Mouse (Mus musculus): ENCODE data around the gene Dydc2. TPM values are rescaled to one million over a fixed set of nuclear protein-coding genes. Genes with fewer than 3 reads are reported as not detected.

Gene Dydc2
- total RNA-seq, 2 experiments from 2014 or later = not detected

GRCm38 (mm10) chr14:41052481-41052880 lies 16.5 kb downstream of the Dydc2 start:
- intact Hi-C loops (cut with DNase I) = no loop called here
- no peak for DNase-seq (ENCODE audit: low spot score in 2 of 2)

- intact Hi-C loops (cut with DNase I) = no loop called here
These were observed 18.5 kb downstream of the Dydc2 start for GRCm38 (mm10) chr14:41050471-41050870.

GRCm38 (mm10) chr14:41047402-41047801 lies 21.6 kb downstream of the Dydc2 start:
- intact Hi-C loops (cut with DNase I) = no loop called here
- DNase-seq (ENCODE audit: low spot score in 2 of 2) = no peak

More at GRCm38 (mm10) chr14:41050471-41050870, 18.5 kb downstream of the Dydc2 start:
- DNase-seq (ENCODE audit: low spot score in 2 of 2) = no peak

GRCm38 (mm10) chr14:41035146-41035798 lies 33.7 kb downstream of the Dydc2 start:
- intact Hi-C loops (cut with DNase I) = loop anchor here (2.0 kb wide), 1 partner anchor 56 kb away; no protein-coding TSS in a partner anchor
- DNase-seq (ENCODE audit: low spot score in 2 of 2) = peak; percentile 51 to 69

GRCm38 (mm10) chr14:41033135-41034110 lies 35.6 kb downstream of the Dydc2 start:
- peak; percentile 92 to 94 for DNase-seq (ENCODE audit: low spot score in 2 of 2)
- intact Hi-C loops (cut with DNase I) = loop anchor here (2.0 to 5.0 kb wide), 2 partner anchors 55 to 116 kb away; no protein-coding TSS in a partner anchor

- DNase-seq (ENCODE audit: low spot score in 2 of 2) = no peak
- intact Hi-C loops (cut with DNase I) = loop anchor here (5.0 kb wide), 1 partner anchor 114 kb away; no protein-coding TSS in a partner anchor
These were observed 38.0 kb downstream of the Dydc2 start for GRCm38 (mm10) chr14:41030989-41031513.

GRCm38 (mm10) chr14:41029303-41029702 lies 39.7 kb downstream of the Dydc2 start:
- intact Hi-C loops (cut with DNase I) = no loop called here
- no peak for DNase-seq (ENCODE audit: low spot score in 2 of 2)

GRCm38 (mm10) chr14:41025594-41026284 lies 43.3 kb downstream of the Dydc2 start:
- intact Hi-C loops (cut with DNase I) = no loop called here
- DNase-seq (ENCODE audit: low spot score in 2 of 2) = no peak

GRCm38 (mm10) chr14:41025087-41025486 lies 43.9 kb downstream of the Dydc2 start:
- no peak for DNase-seq (ENCODE audit: low spot score in 2 of 2)
- intact Hi-C loops (cut with DNase I) = no loop called here

- intact Hi-C loops (cut with DNase I) = no loop called here
- no peak for DNase-seq (ENCODE audit: low spot score in 2 of 2)
These were observed 47.8 kb downstream of the Dydc2 start for GRCm38 (mm10) chr14:41021246-41021645.

- intact Hi-C loops (cut with DNase I) = no loop called here
- no peak for DNase-seq (ENCODE audit: low spot score in 2 of 2)
These were observed 51.5 kb downstream of the Dydc2 start for GRCm38 (mm10) chr14:41017460-41017859.

- intact Hi-C loops (cut with DNase I) = no loop called here
- DNase-seq (ENCODE audit: low spot score in 2 of 2) = peak in 1 of 2 experiments; percentile 49
These were observed 54.2 kb downstream of the Dydc2 start for GRCm38 (mm10) chr14:41014701-41015240.

- intact Hi-C loops (cut with DNase I) = no loop called here
- DNase-seq (ENCODE audit: low spot score in 2 of 2) = peak; percentile 93 to 94
These were observed 55.1 kb downstream of the Dydc2 start, which contains the start of gene Fam213a for GRCm38 (mm10) chr14:41013630-41014613. Fam213a (minus strand) TSS chr14:41013788.

GRCm38 (mm10) chr14:41013143-41013542 lies 55.9 kb downstream of the Dydc2 start:
- intact Hi-C loops (cut with DNase I) = no loop called here
- DNase-seq (ENCODE audit: low spot score in 2 of 2) = no peak

- intact Hi-C loops (cut with DNase I) = no loop called here
- DNase-seq (ENCODE audit: low spot score in 2 of 2) = no peak
These were observed 57.1 kb downstream of the Dydc2 start for GRCm38 (mm10) chr14:41011916-41012315.

- no peak for DNase-seq (ENCODE audit: low spot score in 2 of 2)
- intact Hi-C loops (cut with DNase I) = no loop called here
These were observed 60.9 kb downstream of the Dydc2 start for GRCm38 (mm10) chr14:41008138-41008537.

GRCm38 (mm10) chr14:41007641-41008040 lies 61.4 kb downstream of the Dydc2 start:
- DNase-seq (ENCODE audit: low spot score in 2 of 2) = no peak
- intact Hi-C loops (cut with DNase I) = no loop called here

GRCm38 (mm10) chr14:41006899-41007298 lies 62.1 kb downstream of the Dydc2 start:
- intact Hi-C loops (cut with DNase I) = no loop called here
- peak in 1 of 2 experiments; percentile 35 for DNase-seq (ENCODE audit: low spot score in 2 of 2)

Measured in left cerebral cortex, postnatal 14 days (tissue).